Mouse (Mus musculus): ENCODE data around the gene Rsph1. TPM values are rescaled to one million over a fixed set of nuclear protein-coding genes. Genes with fewer than 3 reads are reported as not detected.
A peak's percentile ranks its signal among the peaks of the same experiment; 100 is the strongest.
"Not testable (repeated sequence)": the region's sequence is repeated elsewhere in the genome, so short reads cannot be mapped to it uniquely, and the experiment has no call there.

The Rsph1 gene
- polyA plus RNA-seq, 1 experiment from 2014 or later: 1.6 TPM

DNA sequence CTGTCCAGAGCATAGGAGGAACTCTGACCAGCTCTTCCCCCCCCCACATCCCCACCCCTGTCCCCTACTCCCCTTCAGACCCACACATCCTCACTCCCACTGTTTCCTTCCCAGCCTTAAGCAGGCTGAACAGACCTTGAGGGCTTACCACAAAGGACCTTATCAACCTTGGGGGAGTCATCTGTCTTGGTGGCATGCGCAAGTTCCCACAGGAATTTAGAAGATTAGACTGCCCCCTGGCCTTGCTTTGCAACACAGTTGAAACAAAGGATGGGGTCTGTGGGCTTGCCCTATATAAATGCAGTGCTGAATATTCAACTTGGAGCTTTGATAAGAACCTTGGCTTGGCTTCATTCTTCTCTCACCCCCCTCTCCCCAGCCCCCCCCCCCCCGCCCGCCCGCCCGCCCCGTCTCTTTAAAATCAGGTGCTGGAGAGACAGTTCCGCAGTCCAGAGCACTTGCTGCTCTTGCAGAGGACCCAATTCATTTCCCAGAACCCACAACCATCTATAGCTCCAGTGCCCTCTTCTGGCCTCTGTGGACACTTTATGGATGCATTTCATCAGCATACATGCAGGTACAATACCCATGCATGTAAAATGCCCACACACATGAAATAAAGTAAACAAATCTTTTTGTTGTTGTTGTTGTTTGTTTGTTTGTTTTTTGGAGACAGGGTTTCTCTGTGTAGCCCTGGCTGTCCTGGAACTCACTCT, 5.9 kb downstream of the Rsph1 start:
- H3K4me2 ChIP-seq: no peak overlapping the region
- ATAC-seq (ENCODE audit: insufficient read depth, low FRiP score, low read depth): no peak
- no peak overlapping the region for H3K9ac ChIP-seq
- 64% methylated on average over 6 of the region's 7 CpGs for WGBS
- H3K27me3 ChIP-seq (replicated peaks): no peaks in the 10 kb centered on the region
- H3K4me1 ChIP-seq: no peaks in the 10 kb centered on the region
- H3K4me3 ChIP-seq (replicated peaks): no peak overlapping the region
- H3K9me3 ChIP-seq: no peaks in the 10 kb centered on the region
- H3K36me3 ChIP-seq: no peaks in the 10 kb centered on the region
- no peak overlapping the region for H3K27ac ChIP-seq

DNA sequence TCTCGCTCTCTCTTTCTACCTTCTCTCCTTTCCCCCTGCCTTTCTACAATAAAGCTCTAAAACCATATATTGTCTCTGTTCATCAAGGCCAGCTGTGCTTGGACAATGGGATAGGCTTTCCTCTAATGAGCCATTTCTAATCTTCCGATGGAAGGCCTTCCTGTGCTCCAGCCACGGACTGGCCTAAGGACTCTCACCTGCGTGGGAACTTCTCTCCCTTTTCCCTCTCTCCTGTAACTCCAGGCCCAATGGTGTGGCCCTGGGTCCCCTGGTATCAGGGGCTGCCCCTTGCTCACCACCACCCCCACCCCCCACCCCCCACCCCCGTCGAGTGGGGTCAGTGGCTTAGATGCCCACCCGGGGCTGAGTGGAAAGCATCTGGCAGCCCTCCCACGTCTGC, 6.4 kb downstream of the Rsph1 start:
- H3K9ac ChIP-seq; H3K4me1 ChIP-seq; H3K9me3 ChIP-seq; H3K4me2 ChIP-seq; ATAC-seq (ENCODE audit: insufficient read depth, low FRiP score, low read depth); H3K36me3 ChIP-seq; H3K27ac ChIP-seq; H3K4me3 ChIP-seq (replicated peaks); H3K27me3 ChIP-seq (replicated peaks): not testable (repeated sequence)
- WGBS: 82% methylated on average over 8 of the region's 8 CpGs

DNA sequence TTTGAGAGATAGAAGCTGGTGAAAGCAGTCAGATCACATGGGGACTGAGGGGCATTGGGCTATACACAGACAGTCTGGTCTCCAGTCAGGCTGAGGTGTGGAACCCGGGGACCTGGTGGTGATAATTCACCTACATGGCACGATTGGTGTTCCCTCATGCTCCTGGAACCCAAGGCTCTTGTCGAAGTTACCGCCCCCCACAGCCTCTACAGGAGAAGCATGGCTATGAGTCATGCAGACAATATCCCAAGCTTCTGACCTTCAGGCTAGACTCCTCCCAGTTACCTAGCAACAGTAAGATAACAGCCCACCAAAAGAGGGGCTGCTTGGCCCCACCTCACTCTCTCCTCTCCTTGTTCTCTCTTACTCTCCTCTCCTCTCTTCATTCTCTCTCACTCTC, 6.9 kb downstream of the Rsph1 start:
- Histone ChIP-seq H3K27ac (no peak overlapping the region), H3K4me3 (replicated peaks) (no peak overlapping the region), H3K27me3 (replicated peaks) (no peaks in the 10 kb centered on the region), H3K9ac (no peak overlapping the region), H3K9me3 (no peaks in the 10 kb centered on the region), H3K4me1 (no peaks in the 10 kb centered on the region), H3K4me2 (no peak overlapping the region), H3K36me3 (no peaks in the 10 kb centered on the region)
- 71% methylated on average over 4 of the region's 4 CpGs for WGBS
- no peak for ATAC-seq (ENCODE audit: insufficient read depth, low FRiP score, low read depth)

DNA sequence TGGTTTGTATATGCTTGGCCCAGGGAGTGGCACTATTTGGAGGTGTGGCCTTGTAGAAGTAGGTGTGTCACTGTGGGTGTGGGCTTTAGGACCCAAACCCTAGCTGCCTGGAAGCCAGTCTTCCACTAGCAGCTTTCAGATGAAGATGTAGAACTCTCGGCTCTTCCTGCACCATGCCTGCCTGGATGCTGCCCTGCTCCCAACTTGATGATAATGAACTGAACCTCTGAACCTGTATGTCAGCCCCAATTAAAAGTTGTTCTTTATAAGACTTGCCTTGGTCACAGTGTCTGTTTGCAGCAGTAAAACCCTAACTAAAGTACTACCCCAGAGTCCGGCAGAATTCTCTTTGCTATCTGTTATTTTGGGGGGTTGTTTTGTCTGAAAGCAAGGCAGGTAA, 7.4 kb downstream of the Rsph1 start:
- 84% methylated on average over 2 of the region's 2 CpGs for WGBS
- Histone ChIP-seq H3K4me3 (replicated peaks) (no peak overlapping the region), H3K4me2 (no peak overlapping the region), H3K36me3 (no peaks in the 10 kb centered on the region), H3K9me3 (no peaks in the 10 kb centered on the region), H3K9ac (no peak overlapping the region), H3K27ac (no peak overlapping the region), H3K27me3 (replicated peaks) (no peaks in the 10 kb centered on the region), H3K4me1 (no peaks in the 10 kb centered on the region)
- ATAC-seq (ENCODE audit: insufficient read depth, low FRiP score, low read depth): no peak

DNA sequence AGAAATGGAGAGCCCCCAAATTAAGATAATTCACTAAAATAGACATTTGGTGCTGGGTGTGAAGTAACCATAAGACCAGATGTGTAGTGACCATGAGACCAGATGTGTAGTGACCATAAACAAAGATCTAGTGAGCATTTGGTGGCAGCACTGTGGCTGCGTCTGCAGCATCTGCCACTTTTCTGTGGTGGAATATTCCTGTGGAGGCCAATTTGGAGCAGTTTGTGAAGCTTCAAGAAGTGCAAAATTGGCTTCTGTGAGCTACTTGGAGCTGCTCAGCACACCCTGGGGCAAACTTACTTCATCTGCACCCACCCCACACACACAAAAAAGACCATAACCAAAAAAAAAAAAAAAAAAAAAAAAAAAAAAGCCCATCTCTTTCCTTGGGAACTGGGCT, 9.2 kb downstream of the Rsph1 start:
- no peak for ATAC-seq (ENCODE audit: insufficient read depth, low FRiP score, low read depth)
- no peaks in the 10 kb centered on the region for H3K36me3 ChIP-seq
- H3K4me2 ChIP-seq: no peak overlapping the region
- 61% methylated on average over 1 of the region's 1 CpGs for WGBS
- H3K9ac ChIP-seq: no peak overlapping the region
- no peaks in the 10 kb centered on the region for H3K9me3 ChIP-seq
- H3K4me3 ChIP-seq (replicated peaks): no peak overlapping the region
- no peak overlapping the region for H3K27ac ChIP-seq
- no peaks in the 10 kb centered on the region for H3K4me1 ChIP-seq
- H3K27me3 ChIP-seq (replicated peaks): no peaks in the 10 kb centered on the region

DNA sequence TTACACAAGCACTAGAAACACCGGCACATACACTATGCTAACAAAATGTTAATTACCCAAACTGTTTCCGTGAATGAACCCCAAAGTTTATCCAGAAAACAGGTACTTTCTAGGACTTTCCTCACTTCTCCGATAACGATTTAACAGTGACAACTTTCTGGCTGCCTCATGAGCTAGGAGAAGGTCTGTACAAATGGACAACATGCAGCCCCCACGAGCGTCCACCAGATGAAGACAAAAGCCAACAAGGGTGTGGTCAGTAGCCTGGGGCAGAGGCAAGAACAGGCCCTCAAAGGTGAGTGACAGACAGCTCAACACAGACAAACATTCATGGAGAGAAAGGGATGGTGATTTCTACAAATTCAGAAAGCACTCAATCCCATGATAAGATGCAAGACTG, 9.6 kb downstream of the Rsph1 start:
- no peaks in the 10 kb centered on the region for H3K9me3 ChIP-seq
- no peaks in the 10 kb centered on the region for H3K27me3 ChIP-seq (replicated peaks)
- no peak overlapping the region for H3K27ac ChIP-seq
- no peaks in the 10 kb centered on the region for H3K4me1 ChIP-seq
- no peak overlapping the region for H3K9ac ChIP-seq
- no peaks in the 10 kb centered on the region for H3K36me3 ChIP-seq
- no peak overlapping the region for H3K4me3 ChIP-seq (replicated peaks)
- ATAC-seq (ENCODE audit: insufficient read depth, low FRiP score, low read depth): no peak
- WGBS: 73% methylated on average over 6 of the region's 6 CpGs
- no peak overlapping the region for H3K4me2 ChIP-seq

DNA sequence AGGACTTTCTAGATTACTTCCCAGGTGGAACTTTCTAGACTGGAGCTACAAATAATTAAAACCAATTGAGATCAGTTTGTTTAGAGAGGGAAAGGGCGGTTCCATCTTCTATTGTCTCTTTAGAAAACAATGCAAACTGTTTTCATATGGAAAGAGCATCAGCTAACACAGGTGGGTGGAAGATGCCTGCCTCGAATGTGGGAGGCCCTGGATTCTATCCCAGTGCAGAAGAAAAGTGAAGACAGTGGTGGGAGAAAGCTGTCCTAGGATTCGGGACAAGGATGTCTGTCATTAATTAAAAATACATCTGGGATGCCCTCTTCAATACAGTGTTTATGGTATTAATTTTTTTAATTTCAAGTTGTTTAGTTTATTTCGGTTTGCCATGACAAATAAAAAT, 10.0 kb downstream of the Rsph1 start:
- Histone ChIP-seq H3K9ac (no peak overlapping the region; the same call in 1 of the 2 replicates), H3K4me3 (replicated peaks) (no peak overlapping the region), H3K4me1 (no peaks in the 10 kb centered on the region), H3K4me2 (no peak overlapping the region), H3K36me3 (no peaks in the 10 kb centered on the region), H3K27ac (no peak overlapping the region), H3K27me3 (replicated peaks) (no peaks in the 10 kb centered on the region), H3K9me3 (no peaks in the 10 kb centered on the region)
- 69% methylated on average over 4 of the region's 4 CpGs for WGBS
- no peak for ATAC-seq (ENCODE audit: insufficient read depth, low FRiP score, low read depth)

DNA sequence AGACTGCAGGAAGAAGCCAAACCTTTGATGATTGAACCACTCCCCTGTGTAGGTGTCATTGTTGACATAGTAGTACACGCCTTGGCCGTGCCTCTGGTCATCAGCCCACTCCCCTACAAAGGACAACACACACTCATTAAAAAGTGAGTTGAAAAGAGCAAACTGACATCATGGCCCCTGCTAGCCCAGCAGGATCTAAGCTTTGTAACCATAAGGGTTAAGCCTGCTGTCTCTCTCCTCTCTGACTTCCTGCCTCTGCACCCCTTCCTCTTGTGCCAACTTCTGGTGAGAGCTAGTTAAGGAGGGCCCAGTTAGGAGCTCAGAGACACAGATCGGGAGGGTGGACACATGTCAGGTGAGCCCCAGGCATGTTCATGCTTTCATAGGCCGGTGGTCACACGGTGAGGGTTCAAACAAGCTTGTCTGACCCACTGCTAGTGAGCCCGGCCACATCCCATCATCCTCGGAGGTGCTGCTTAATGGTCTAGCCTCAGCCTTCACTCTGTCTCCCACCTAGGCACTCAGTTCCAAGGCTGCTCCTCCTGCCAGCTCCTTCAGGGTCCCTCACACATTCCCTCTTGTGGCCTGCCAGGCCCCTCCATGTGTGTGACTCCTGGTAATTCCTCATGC, 10.7 kb downstream of the Rsph1 start:
- no peak for ATAC-seq (ENCODE audit: insufficient read depth, low FRiP score, low read depth)
- Histone ChIP-seq H3K9ac (no peak overlapping the region; the same call in 1 of the 2 replicates), H3K27ac (no peak overlapping the region), H3K36me3 (no peaks in the 10 kb centered on the region), H3K4me2 (no peak overlapping the region), H3K4me3 (replicated peaks) (no peak overlapping the region), H3K27me3 (replicated peaks) (no peaks in the 10 kb centered on the region), H3K4me1 (no peaks in the 10 kb centered on the region), H3K9me3 (no peaks in the 10 kb centered on the region)
- 70% methylated on average over 7 of the region's 7 CpGs for WGBS

DNA sequence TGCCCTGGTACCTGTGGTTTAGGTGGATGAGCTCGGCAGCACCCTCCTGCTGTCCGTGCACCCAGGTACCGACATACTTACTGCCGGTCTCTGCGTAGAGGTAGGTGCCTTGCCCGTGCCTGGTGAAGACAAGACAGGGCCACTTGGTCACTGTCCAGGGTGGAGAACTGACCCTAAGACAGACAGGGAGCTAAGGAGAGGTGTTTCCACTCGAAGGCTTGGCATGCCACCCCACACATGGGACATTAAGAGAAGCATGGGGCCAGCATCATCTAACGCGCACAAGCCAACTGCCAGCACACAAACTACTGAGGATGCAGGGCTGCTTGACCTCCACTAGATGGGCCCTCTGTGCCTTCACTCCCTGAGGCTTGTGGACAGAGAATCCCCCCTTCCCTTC, 11.4 kb downstream of the Rsph1 start:
- WGBS: 89% methylated on average over 9 of the region's 9 CpGs
- Histone ChIP-seq H3K27ac (no peak overlapping the region), H3K9ac (no peak overlapping the region), H3K4me3 (replicated peaks) (no peak overlapping the region), H3K9me3 (no peaks in the 10 kb centered on the region), H3K27me3 (replicated peaks) (no peaks in the 10 kb centered on the region), H3K4me1 (no peaks in the 10 kb centered on the region), H3K4me2 (no peak overlapping the region), H3K36me3 (no peaks in the 10 kb centered on the region)
- ATAC-seq (ENCODE audit: insufficient read depth, low FRiP score, low read depth): no peak

DNA sequence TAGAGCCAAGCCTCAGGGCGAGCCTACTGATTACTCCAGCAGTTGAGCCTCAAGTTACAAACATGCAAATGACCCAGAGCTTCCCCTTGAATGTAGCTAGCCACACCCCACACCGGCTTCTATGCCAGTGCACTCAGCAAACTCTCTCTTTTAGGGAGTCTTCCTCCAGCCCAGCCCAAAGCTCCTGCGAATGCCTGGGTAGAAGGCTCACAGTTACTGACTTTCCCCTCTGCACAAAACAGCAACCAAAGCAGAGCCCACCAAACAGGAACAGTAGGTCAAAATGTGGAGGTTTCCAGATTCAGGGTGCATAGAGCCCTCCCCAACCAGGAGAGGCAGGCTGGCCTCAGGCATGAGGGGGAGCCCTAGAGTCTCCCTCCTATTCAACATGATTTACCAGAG, 12.0 kb downstream of the Rsph1 start:
- Histone ChIP-seq H3K9ac (no peak overlapping the region), H3K4me2 (no peak overlapping the region)
- ATAC-seq (ENCODE audit: insufficient read depth, low FRiP score, low read depth): 0 out of 2 replicates have a peak, but pooled peaks have one; percentile 15

DNA sequence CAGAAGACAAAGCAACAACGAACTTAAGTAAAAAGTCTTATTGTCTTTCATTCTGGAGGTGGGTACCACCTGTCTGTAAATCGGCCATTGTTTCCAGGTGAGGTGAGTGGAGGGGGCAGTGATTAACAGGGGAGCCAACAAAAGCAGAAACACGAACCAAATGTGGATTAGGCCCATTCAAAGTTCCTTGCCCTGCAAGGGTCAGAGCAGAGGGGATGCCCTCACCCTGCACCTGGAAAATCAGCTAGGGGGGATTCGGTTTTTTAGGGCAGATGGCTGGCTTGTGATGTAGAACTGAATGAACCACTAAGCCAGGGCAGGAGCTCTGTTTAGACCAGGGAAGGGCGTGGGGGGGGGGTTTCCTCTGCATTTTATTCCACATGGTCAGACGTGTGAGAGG, 12.8 kb downstream of the Rsph1 start:
- Histone ChIP-seq H3K27ac (no peak overlapping the region), H3K9ac (no peak overlapping the region), H3K4me1 (no peaks in the 10 kb centered on the region), H3K9me3 (no peaks in the 10 kb centered on the region), H3K4me3 (replicated peaks) (no peak overlapping the region), H3K36me3 (no peaks in the 10 kb centered on the region), H3K4me2 (no peak overlapping the region), H3K27me3 (replicated peaks) (no peaks in the 10 kb centered on the region)
- ATAC-seq (ENCODE audit: insufficient read depth, low FRiP score, low read depth): no peak
- WGBS: 52% methylated on average over 6 of the region's 6 CpGs

More for the DNA sequence above, 12.0 kb downstream of the Rsph1 start:
- Histone ChIP-seq H3K4me3 (replicated peaks) (no peak overlapping the region), H3K36me3 (no peaks in the 10 kb centered on the region), H3K4me1 (no peaks in the 10 kb centered on the region), H3K27me3 (replicated peaks) (no peaks in the 10 kb centered on the region), H3K9me3 (no peaks in the 10 kb centered on the region), H3K27ac (no peak overlapping the region)
- 11% methylated on average over 3 of the region's 3 CpGs for WGBS

DNA sequence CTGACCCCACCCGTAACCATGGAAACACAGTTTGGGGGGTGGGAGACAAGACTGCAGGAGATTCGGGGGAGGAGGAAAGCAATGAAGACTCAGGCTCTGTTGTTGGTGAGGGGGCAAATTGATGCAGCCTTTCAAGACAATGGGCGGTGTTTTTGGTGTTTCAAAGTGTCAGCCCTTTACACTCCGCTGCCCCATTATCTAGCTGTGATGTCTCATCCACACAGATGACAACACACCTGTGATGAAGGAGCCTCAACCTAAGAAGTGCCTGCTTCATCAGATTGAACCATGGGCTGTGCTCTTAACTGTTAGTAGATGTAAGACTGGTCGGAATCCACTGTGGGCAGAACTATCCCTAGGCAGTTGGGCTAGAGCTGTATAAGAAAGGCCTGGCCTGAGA, 13.4 kb downstream of the Rsph1 start:
- no peak for ATAC-seq (ENCODE audit: insufficient read depth, low FRiP score, low read depth)

More for the DNA sequence above, 13.4 kb downstream of the Rsph1 start:
- no peaks in the 10 kb centered on the region for H3K9me3 ChIP-seq
- H3K9ac ChIP-seq: no peak overlapping the region
- WGBS: 94% methylated on average over 5 of the region's 5 CpGs
- H3K4me2 ChIP-seq: no peak overlapping the region
- no peaks in the 10 kb centered on the region for H3K36me3 ChIP-seq
- no peaks in the 10 kb centered on the region for H3K4me1 ChIP-seq
- H3K27ac ChIP-seq: no peak overlapping the region
- no peaks in the 10 kb centered on the region for H3K27me3 ChIP-seq (replicated peaks)
- H3K4me3 ChIP-seq (replicated peaks): no peak overlapping the region

All from stomach, embryonic 15.5 days (tissue).